Mouse (Mus musculus) heart, adult 11 months (tissue): Measurements from ENCODE around the gene Arl4a.

ENCODE experiments used
- DNase-seq: peaks from one replicate; pipeline ENCODE4 v3.0.0; 2022

Gene Arl4a

GRCm38 (mm10) chr12:39957931-39958671 lies 79.7 kb downstream of the Arl4a start:
- DNase-seq = no peak

GRCm38 (mm10) chr12:39956396-39956795 lies 81.4 kb downstream of the Arl4a start:
- peak; percentile 94 for DNase-seq
